Mouse (Mus musculus): ENCODE data around the gene Dnm2.

Dnm2 gene

GRCm38 (mm10) chr9:21424631-21425555 is at the start of gene Dnm2:
Dnm2 (plus strand) TSS chr9:21424908.
- DNase-seq (ENCODE audit: low spot score in 2 of 2), result peak; percentile 97 to 98

GRCm38 (mm10) chr9:21379195-21379594 is 45.5 kb upstream of the Dnm2 start:
- no peak for DNase-seq (ENCODE audit: low spot score in 2 of 2)

- DNase-seq (ENCODE audit: low spot score in 2 of 2), result no peak
Measured at GRCm38 (mm10) chr9:21380868-21381267, 43.8 kb upstream of the Dnm2 start.

- DNase-seq (ENCODE audit: low spot score in 2 of 2), result no peak
Measured at GRCm38 (mm10) chr9:21383966-21384365, 40.7 kb upstream of the Dnm2 start.

GRCm38 (mm10) chr9:21392646-21393175 is 32.0 kb upstream of the Dnm2 start:
- DNase-seq (ENCODE audit: low spot score in 2 of 2), result no peak

GRCm38 (mm10) chr9:21395692-21396091 is 29.0 kb upstream of the Dnm2 start:
- no peak for DNase-seq (ENCODE audit: low spot score in 2 of 2)

GRCm38 (mm10) chr9:21397170-21397569 is 27.5 kb upstream of the Dnm2 start:
- no peak for DNase-seq (ENCODE audit: low spot score in 2 of 2)

- DNase-seq (ENCODE audit: low spot score in 2 of 2), result no peak
Measured at GRCm38 (mm10) chr9:21401042-21401441, 23.7 kb upstream of the Dnm2 start.

GRCm38 (mm10) chr9:21402764-21403253 is 21.9 kb upstream of the Dnm2 start:
- DNase-seq (ENCODE audit: low spot score in 2 of 2), result no peak

- no peak for DNase-seq (ENCODE audit: low spot score in 2 of 2)
Measured at GRCm38 (mm10) chr9:21403745-21404144, 21.0 kb upstream of the Dnm2 start.

- DNase-seq (ENCODE audit: low spot score in 2 of 2), result no peak
Measured at GRCm38 (mm10) chr9:21405525-21405924, 19.2 kb upstream of the Dnm2 start.

GRCm38 (mm10) chr9:21407951-21408350 is 16.8 kb upstream of the Dnm2 start:
- DNase-seq (ENCODE audit: low spot score in 2 of 2), result no peak

- no peak for DNase-seq (ENCODE audit: low spot score in 2 of 2)
Measured at GRCm38 (mm10) chr9:21408624-21409023, 16.1 kb upstream of the Dnm2 start.

- peak; percentile 66 to 79 for DNase-seq (ENCODE audit: low spot score in 2 of 2)
Measured at GRCm38 (mm10) chr9:21409592-21410317, 15.0 kb upstream of the Dnm2 start.

GRCm38 (mm10) chr9:21411669-21412550 is 12.8 kb upstream of the Dnm2 start, which contains the start of gene Qtrt1:
Qtrt1 (plus strand) TSS chr9:21411837.
- peak; percentile 66 to 75 for DNase-seq (ENCODE audit: low spot score in 2 of 2)

- DNase-seq (ENCODE audit: low spot score in 2 of 2), result no peak
Measured at GRCm38 (mm10) chr9:21417866-21418265, 6.8 kb upstream of the Dnm2 start.

GRCm38 (mm10) chr9:21419646-21420045 is 5.1 kb upstream of the Dnm2 start:
- DNase-seq (ENCODE audit: low spot score in 2 of 2), result no peak

GRCm38 (mm10) chr9:21425556-21425945 is 843 bp downstream of the Dnm2 start:
- no peak for DNase-seq (ENCODE audit: low spot score in 2 of 2)

- DNase-seq (ENCODE audit: low spot score in 2 of 2), result no peak
Measured at GRCm38 (mm10) chr9:21426013-21426412, 1.3 kb downstream of the Dnm2 start.

GRCm38 (mm10) chr9:21426525-21426924 is 1.8 kb downstream of the Dnm2 start:
- DNase-seq (ENCODE audit: low spot score in 2 of 2), result no peak

GRCm38 (mm10) chr9:21427773-21428172 is 3.1 kb downstream of the Dnm2 start:
- no peak for DNase-seq (ENCODE audit: low spot score in 2 of 2)

Data from spleen, postnatal 14 days (tissue).